Mouse (Mus musculus): ENCODE data around the gene Srcap.
"Not testable (repeated sequence)": the region's sequence is repeated elsewhere in the genome, so short reads cannot be mapped to it uniquely, and the experiment has no call there.

Gene Srcap

DNA sequence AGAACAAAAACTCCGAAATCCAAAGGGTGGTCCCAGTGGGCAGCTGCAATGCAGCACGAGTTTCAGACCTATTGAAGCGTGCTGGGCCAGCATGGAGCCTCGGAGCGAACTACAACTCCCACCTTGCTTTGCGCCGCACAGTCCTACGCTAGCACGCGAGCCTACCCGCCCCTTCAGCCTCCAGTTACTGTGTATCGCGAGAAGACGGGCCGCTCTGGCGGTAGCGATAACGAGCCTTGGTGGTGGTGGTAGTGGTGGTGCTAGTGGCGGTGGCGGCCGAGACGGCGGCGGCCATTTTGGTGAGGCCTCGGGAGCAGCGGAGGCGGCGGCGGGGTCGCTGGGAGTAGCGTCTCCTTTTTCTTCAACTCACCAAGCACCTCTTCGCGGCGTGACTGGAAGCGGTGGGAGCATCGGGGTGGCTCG lies at the start of gene Srcap:
Gene Srcap, plus strand, starts transcription at position 176 of the 423 bp plus-strand sequence.
- DNase-seq (ENCODE audit: low spot score in 2 of 2), result peak; percentile 97

DNA sequence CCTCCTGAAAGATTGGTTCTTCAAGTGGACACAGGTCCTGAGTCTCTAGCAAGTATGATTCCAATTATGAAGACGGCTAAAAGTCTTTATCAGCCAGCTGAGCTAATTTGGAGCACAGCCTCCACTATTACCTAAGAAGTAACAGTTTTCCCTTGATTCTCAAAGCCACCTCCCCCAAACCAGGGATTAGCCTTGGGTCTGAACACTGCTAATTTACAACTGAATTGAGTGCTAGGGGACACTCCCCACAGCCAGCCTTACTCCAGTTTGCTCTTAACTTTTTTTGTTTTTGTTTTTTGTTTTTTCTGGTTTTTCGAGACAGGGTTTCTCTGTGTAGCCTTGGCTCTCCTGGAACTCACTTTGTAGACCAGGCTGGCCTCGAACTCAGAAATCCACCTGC lies 46.6 kb upstream of the Srcap start:
- DNase-seq (ENCODE audit: low spot score in 2 of 2), result no peak

DNA sequence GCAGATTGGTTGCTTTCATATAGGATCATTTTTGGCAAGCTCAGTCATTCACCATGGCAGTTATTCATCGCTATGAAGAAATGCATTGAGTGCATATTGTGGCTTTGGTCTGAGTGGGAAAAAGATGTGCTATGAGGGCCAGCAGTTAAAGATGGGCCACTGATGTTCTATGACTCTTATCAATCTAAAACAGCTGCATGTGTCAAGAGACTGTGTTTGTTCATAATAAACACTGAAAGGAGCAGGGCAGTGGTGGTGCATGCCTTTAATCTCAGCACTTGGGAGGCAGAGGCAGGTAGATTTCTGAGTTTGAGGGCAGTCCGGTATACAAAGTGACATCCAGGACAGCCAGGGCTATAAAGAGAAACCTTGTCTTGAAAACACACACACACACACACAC lies 46.1 kb upstream of the Srcap start:
- DNase-seq (ENCODE audit: low spot score in 2 of 2), result not testable (repeated sequence)

DNA sequence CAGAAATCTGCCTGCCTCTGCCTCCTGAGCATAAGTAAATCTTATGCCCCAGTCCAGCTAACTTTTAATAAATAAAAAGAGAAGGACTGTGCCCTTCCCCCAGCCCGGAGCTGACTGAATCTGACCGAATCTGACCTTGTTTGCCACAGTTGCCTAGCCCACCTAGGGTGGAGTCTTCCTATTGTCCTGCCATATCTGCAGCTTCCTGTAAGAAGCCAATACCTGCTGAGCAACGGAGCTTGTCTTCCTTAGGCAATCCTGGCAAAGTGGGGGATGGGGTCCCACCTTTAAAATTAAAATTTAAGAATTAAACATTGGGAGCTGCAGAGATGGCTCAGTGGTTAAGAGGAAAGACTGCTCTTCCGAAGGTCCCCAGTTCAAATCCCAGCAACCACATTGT lies 45.2 kb upstream of the Srcap start:
- DNase-seq (ENCODE audit: low spot score in 2 of 2), result no peak

DNA sequence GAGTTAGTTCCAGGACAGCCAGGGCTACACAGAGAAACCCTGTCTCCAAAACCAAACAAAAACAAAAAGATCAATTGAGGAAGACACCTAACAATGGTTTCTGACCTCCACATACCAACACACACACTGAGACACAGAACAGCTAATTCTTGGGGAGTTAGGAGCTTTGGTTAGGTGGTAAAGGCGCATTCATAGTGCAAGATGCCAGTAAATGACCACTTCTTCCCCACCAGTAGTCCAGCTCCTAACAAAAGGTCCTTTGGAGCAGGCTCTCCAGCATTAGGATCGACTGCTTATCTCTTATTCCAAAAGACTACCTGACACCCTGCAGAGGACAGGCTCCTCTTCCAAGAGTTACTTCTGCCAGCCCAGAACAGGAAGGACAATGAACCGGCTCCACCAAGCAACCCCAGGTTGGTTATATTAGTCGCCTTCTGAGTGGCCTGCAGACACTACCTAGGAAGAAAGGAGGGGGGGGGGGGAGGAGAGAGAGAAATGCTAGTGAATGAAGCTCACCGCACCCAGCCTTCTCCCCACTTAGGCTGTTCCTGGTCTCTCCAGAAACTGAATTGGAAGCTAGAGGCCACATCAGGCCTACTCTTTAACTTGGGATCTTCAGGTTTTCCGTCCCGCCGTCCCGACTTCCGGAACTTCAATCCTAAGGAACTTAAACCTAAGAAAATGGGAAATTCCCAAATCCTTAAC lies 41.6 kb upstream of the Srcap start:
- DNase-seq (ENCODE audit: low spot score in 2 of 2), result peak; percentile 25 to 27

DNA sequence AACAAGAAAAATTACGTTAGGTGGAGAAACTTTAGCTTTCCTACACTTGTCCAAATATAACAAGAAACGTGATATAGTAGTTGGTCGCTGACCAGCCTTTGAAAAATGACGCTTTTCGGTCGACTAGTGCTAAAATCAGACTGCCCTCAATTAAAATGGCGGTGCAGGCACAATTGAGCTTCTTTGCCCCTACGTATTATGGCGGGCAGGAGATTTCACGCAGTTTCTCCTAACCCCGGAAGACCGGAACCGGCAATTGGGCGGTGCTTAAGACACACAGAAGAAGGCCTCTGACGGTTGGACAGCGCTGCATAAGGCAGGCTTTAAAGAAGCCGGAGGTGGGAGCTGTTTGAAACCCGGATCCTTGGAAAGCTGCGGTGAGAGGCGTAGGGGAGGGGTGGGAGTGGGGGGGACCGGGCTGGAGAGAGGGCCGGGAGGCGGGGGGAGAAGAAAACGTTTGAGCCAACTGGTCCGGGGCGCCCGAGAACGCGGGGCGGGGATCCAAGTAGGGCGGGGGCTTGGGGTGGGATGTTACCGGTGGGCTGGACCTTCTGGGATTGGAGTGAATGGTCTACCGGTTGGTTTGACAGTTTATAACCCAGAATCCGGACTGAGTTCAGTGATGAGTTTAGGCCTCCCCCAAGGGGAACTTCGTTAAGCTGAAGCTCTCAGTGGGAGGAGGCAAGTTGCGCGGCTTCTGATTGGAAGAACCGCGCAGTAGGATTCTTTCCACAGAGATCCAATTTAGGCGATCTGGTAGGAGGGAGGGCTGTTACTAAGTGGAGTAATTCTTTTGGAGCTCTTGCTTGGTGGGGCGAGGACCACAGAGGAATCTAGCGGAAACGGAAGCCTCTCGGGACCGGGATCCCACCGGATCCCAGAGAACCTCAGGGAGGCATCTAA lies 40.8 kb upstream of the Srcap start:
- DNase-seq (ENCODE audit: low spot score in 2 of 2), result peak; percentile 96

DNA sequence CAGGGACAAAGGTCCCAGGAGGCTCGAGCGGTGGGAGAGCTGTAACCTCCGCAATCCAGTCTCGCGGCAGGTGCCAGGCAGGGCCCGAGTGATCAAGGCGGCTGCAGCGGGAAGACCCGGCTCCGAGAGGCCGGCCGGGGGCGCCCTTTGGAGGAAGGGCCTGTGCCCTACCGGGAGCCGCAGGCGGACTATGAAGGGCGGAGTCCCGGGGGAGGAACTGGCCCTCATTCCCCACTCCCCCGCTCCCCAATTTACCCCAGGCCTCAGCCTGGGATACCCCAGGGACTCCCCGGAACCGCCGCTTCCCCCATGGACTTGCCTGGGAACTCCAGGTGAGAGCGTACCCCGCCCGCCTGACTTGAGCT lies 40.2 kb upstream of the Srcap start:
- no peak for DNase-seq (ENCODE audit: low spot score in 2 of 2)

DNA sequence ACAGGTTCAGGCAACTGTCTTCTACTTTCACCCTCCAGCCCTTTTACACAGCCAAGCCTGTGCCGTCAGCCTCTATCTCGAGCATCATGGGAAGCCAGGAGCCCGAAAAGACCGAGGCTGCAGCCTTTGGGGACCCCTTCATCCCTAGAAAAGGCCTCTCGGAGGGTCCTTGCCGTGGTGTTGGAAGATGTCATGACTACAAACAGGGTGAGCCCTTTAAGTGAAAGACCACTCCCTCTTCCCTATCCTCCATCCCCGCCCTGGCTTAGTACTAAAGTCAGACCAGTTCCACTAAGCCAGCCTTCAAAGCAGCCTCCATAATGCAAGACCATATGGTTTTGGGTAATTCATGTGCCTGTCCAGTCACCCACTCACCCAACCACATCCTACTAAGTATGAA lies 39.7 kb upstream of the Srcap start:
- no peak for DNase-seq (ENCODE audit: low spot score in 2 of 2)

DNA sequence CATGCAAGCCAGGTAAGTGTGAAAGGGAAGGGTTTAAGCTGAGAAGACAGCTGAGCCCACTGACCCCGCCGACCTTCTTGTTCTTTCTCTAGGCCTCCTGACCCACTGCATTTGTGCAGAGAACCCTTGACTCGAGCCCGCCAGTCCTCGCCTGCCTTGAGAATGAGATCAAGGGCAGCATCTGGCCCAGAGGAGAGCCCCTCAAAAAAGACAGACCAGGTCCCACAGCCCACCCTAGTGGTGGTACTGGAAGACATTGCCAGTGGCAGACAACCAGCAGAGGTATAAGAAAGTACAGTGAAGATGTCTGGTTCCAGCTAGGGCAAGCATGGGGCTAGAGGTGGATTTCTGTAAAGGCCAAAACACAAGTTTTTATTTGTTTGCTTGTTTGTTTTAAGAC lies 38.1 kb upstream of the Srcap start:
- DNase-seq (ENCODE audit: low spot score in 2 of 2), result no peak

DNA sequence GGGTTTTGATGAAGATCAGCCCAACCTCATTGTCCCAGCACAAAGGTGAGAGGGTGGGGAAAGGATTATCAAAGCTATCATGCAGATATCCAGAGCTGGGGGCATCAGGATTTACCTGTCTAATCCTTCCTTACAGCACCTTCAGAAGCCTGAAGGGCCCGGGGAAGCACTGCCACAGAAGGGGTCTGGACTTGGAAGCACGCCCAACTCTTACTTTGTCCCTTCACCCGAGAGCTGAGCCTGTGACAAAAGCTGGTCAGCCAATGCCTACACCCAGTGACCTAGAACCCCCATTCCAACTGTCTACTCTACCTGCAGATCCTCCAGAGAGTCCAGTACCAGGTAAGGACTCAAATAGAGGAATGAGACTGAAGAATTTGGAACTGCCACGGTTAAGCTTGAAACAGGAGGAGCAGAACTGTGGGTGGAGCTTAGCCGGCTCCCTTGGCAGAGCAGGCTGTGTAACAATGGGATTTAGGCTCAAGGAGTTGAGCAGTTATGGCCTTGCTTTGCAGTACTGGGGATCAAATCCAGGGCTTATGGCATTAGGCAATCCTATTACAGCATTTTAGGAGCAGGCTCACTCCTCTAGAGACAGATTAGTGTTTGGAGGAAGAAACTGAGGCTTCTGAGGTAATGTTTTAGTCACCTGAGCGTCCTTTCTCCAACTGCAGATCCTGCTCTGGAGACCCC lies 37.3 kb upstream of the Srcap start:
- no peak for DNase-seq (ENCODE audit: low spot score in 2 of 2)

DNA sequence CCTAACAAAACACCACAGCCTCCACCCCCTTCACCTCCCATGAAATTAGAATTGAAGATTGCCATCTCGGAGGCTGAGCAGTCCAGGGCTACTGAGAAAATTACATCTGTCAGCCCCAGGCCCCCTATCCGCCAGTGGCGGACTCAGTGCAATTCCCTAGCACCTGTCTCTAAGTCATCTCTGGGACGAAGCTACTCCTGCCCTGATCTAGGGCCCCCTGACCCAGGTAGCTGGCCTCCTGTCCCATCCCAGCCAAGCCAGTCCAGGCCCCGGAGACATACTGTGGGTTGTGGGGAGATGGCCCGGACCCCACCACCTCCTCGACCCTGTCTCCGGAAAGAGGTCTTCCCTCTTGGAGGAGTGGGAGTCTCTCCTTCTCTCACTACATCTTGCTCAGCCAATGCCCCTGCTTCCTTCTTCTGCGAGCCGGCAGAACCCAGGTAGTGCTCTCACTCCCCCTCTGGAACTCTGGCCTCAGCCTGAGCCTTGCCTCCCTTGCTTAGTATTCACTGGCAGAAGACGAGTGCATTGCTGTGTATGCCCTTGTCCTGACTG lies 36.5 kb upstream of the Srcap start:
- DNase-seq (ENCODE audit: low spot score in 2 of 2), result no peak

DNA sequence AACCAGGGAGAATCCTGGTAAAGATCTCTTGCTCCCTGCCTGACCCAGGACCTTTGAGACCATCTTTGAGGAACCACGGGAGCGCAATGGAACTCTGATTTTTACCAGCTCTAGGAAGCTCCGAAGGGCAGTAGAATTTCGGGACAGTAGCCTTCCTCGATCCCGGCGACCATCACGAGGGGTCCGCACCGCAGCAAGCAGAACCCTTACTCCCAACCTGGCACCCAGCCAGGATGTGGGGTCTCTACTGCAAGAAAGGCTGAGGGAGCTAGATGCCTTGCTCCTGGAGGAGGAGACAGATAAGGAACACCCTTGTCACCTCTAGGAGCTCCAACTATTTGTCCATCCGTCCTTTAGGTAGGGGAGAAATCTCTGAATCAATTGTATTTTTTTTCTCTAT lies 35.4 kb upstream of the Srcap start:
- DNase-seq (ENCODE audit: low spot score in 2 of 2), result peak in 1 of 2 experiments; percentile 15

DNA sequence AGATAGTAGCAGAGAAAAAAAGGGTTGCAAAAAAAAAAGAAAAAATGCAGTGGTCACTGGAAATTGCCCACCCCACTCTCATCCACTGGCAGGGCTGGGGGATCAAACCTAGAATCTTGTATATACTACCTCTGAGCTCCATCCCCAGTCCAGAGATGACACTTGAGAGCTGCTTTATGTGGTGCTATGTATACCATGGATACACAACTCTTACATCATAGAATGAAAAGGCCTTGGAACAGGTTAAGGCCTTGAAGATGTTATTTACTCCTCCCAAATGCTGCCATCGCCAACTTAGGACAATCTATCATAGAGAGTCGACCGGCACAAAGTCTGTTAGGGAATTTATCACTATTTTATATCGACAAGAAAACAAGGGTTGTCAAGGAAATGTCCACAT lies 34.9 kb upstream of the Srcap start:
- peak in 1 of 2 experiments; percentile 11 for DNase-seq (ENCODE audit: low spot score in 2 of 2)

DNA sequence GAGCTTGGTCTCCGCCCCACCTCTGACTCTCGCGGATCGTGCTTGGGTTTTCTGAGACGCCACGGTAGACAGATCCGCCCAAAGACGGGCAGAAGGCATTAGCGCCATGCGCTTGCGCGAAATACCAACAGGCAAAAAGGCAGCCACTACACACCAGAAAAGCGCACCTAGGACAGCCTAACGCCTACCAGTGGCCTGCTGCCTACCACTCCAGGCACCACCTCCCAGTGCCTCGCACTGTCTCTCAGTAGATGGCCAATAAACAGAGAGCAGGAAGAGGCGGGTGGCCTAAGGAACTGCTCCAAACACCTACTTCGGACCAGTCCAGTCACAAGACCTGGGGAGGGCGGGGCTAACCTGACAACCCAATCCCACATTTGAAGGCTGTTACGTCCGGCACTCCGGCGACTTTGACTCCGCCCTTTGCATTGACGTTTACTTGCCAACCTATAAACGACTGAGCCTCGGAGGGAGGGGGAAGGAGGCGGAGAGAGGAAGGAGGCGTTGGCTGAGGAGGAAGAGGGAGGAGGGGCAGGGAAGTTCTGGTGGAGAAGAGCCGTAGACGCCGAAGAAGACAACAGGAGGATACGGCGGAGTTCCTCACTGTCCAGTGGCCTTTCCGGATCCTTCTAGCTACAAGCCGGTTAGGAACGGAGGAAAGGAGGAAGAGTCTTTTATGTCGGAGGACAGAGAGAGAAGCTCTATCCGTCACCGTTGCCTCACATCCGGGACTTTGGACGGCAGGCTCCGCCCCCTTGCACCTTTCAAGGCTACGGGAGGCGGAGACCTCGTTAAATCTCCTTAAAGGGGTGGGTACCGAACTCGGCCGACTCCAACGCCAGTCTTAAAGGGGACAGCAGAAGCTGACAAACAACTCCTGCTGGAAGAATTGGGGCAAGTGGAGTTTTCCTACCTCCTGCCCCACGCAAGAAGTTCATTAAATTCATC lies 33.8 kb upstream of the Srcap start:
- peak; percentile 100 for DNase-seq (ENCODE audit: low spot score in 2 of 2)

DNA sequence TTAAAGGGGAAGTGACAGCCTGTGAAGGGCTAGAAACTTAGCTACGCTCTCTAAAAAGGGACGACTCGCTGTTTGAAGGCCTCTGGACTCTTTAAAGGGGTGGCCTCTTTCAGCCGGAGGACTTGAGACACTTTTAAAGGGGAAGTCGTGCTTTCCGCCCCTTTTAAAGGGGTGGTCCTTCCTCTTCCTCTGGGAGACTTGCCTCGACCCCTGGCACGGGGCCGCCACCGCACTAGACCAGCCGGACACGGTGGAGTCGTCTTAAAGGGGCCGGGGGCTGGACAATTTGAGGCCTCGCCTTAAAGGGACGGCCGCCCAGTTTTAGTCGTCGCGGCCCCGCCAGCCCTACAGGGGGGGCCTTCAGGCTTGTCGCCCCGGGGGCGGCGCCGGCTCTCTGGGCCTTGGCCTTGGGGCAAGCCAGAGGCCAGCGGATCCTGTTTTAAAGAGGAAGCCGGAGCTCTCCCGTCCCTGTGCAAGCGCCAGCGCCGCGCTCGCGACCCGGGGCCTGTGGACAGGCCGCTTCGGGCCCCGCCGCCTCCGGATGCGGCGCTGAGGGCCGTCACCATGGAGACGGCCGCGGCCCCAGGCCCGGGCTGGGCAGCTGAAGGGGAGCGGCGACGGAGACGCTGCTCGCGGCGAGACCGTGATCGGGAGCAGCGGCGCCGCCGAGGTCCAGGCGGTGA lies 33.0 kb upstream of the Srcap start, which contains the start of gene Fbrs:
Gene Fbrs, plus strand, starts transcription at position 565 of the 683 bp plus-strand sequence.
- peak; percentile 98 to 99 for DNase-seq (ENCODE audit: low spot score in 2 of 2)

DNA sequence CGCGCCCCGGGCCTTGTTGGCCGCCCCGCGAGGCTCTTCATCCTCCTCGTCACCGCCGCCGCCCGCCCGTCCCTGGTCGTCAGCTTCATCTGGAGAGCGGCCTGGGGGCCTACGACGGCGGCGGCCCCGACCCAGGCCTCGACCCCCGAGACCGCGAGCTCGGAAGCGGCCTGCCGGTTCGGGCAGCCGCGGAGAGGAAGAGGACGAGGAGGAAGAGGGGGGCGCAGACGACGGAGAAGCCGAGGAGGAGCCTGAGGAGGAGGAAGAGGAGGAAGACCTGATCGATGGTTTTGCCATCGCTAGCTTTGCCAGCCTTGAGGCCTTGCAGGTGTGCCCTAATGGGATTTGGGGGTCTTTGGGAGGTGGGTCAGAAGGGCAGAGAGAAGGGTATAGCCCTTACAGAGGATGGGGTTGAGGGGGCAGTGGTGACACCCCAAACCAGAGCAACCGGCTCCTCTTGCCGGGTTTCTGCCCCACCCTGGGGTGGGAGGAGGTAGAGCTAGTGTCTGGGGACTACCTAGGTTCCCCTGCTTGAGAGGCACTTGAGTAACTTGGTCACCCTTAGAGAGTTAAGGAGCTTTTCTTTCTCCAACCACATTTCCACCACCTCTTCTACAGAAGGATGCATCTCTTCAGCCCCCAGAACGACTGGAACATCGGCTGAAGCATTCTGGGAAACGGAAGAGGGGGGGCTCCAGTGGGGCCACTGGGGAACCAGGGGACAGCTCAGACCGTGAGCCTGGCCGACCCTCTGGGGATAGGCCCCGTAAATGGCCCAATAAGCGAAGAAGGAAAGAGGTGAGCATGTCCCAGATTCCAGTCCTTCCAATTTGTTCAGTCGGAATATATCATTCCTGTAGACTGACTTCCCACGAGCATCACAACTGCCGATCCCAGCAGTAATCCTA lies 32.2 kb upstream of the Srcap start:
- peak; percentile 34 to 39 for DNase-seq (ENCODE audit: low spot score in 2 of 2)

DNA sequence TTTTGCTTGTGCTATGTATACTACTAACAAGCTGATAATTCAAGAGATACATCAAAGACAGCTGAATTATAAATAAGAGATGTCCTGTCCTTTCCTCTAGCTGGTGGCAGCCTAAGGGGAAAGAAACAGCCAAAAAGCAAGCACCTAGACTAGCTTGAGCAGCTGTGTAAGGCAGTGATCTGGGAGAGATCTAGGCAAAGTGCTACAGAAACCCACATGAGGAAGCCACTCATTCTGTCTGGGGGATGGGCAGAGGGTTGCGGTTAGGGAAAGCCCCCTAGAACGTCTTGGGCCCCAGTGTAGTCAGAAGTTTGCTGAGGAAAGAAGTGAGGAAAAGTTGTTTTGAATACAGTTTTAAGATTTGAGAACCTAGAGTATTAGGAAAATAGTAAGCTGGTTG lies 31.5 kb upstream of the Srcap start:
- DNase-seq (ENCODE audit: low spot score in 2 of 2), result peak in 1 of 2 experiments; percentile 20

DNA sequence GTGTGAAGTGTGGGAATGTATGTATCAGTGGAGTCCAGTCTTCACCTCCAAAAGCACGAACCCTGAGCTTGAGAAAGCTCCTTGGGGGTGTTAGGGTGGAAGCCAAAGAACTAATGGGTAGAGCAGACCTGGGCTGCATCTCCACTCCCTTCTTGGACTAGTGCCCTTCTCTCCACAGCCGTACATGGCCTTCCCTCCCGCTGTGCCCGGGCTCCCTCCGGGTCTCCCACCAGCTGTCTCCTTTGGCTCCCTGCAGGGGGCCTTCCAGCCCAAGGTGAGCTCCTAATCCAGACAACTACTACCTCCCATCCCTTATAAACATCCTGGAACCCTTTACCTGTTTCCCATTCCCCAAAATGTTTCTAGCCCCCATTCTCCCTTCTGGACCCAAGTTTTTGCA lies 26.4 kb upstream of the Srcap start:
- DNase-seq (ENCODE audit: low spot score in 2 of 2), result no peak

DNA sequence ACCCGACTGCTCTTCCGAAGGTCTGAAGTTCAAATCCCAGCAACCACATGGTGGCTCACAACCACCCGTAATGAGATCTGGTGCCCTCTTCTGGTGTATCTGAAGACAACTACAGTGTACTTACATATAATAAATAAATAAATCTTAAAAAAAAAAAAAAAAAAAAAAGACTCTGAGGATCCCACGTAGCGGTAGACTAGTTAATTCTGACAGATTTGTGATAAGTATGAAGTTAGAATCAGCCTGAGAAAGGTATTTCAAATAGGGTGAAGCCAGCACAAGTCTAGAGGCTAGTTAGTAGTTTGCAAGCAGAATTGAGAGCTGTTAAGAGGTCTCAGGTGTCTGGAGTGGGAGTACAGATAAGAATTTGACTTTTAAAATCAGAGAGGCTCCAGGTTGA lies 23.4 kb upstream of the Srcap start:
- not testable (repeated sequence) for DNase-seq (ENCODE audit: low spot score in 2 of 2)
